Mouse (Mus musculus) ES-Bruce4 (cell line): ENCODE results near the gene Cyp4f13.

Source experiments
- CTCF ChIP-seq: IDR thresholded peaks from one replicate; pipeline ENCODE4 v1.8.1; 2011; ENCODE audit warnings: low read depth, low read length
- EP300 ChIP-seq: IDR thresholded peaks from 2 replicates; pipeline ENCODE4 v1.6.1; 2011; ENCODE audit warnings: low read depth, low read length; ENCODE audit not compliant: insufficient read depth
- POLR2A ChIP-seq: IDR thresholded peaks from one replicate; pipeline ENCODE4 v1.8.1; 2011; ENCODE audit warnings: low read length; ENCODE audit not compliant: insufficient read depth

DNA sequence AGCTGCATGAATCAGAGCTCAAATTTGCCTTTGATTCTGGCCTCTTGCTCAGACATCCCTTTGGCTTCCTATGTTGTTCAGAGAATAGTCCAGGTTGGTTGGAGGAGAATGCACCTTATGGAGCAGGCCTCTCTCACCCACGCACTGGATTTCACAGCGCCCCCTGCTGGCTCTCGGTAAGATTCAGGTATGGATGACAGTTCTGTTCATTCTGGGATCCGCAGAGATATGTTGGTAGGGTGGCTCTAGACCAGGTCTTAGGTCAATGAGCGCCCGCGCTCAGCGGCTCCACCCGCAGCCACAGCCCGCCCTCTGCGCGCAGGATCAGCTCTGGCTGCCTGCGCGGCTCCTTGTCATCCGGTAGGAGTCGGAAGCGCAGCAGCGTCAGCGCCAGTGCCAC lies 42.0 kb downstream of the Cyp4f13 start:
- TF ChIP-seq CTCF, result peak; percentile 89
- TF ChIP-seq POLR2A, result no peak
- TF ChIP-seq EP300, result no peak
